Mouse (Mus musculus): Measurements from ENCODE around the gene Polh.

DNA sequence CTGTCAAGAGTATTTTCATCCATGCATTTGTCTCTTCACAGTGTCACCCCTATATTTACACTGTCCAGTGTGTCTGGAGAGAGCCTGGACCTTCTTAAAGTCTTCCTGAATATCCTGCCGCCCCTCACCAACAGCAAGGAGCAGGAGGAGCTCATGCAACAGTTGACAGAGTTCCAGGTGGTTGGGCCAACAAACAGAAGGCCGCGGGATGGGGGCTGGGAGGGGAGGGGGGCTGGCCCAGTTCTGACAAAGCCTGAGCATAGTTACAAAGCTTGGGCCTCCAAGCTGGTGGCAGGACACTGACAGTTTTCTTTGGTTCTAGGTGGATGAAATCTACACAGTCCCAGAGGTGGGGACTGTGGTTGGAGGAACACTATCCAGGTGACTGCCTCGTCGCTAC, 36.2 kb downstream of the Polh start:
- TF ChIP-seq CTCF (IDR thresholded peaks at IDR 0.05; ENCODE audit: extremely low read depth, insufficient read depth, insufficient read length, insufficient replicate concordance), result no peak
- TF ChIP-seq POLR2A (IDR thresholded peaks at IDR 0.05; ENCODE audit: low read depth, low read length), result no peak

All from spleen, adult 2 months (tissue).